In the genomic region with DNA sequence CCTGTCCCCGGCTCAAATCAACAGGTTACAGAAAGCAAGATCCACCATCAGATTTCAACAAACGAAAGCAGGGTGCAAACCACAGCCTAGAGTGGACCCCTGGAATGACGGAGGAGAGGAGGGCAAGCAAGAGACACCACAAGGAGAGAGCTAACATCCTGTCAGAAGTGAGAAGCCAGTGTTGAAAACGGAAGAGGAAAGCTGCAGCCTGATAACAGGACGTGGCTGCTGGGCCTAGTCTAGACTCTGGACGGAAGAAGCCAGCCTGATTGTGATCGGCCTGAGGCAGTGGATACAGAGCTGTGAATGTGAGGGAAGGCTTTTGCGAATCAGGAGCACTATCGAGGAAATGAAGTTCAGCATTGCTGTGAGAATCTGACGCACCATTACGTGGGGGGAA, we compare ENCODE assay signal across 11 mouse cellular contexts.
A peak's percentile ranks its signal among the peaks of the same experiment; 100 is the strongest.
DNase-seq lines count a peak whose midpoint lies in the region; ATAC-seq and TF ChIP-seq lines count a peak whose summit lies in the region.
"Had no signal": no experiment of that assay in that cellular context is flagged by ENCODE, and none has a peak within 500 bp of the region (broad histone marks: within the 10 kb centered on the region; RNA-seq: fewer than 3 reads in every experiment).

No protein-coding gene starts in this region.

- peak overlapping the region; percentile 3 to 51 for H3K27ac ChIP-seq in heart, embryonic 14.5 days (replicated peaks in 1 of 2; ENCODE audit: control insufficient read depth in 1 of 2, insufficient read depth in 1 of 2, low read depth in 2 of 2, low read length in 2 of 2)
- H3K27ac ChIP-seq in lung, postnatal 0 days (ENCODE audit: low read length): no peak overlapping the region
- H3K27ac ChIP-seq: kidney, embryonic 15.5 days; midbrain, embryonic 13.5 days had no signal

- TF ChIP-seq CTCF in lung, postnatal 0 days (IDR thresholded peaks at IDR 0.05): no peak

- DNase-seq in heart, postnatal 36 days: no peak
- no peak for DNase-seq in lung, postnatal 0 days (ENCODE audit: low spot score)
- DNase-seq in lung, postnatal 4 days: no peak
- peak; percentile 14 for DNase-seq in thymus, postnatal 25 days
- no peak for DNase-seq in left cerebral cortex, adult 9 months (ENCODE audit: low spot score in 2 of 2)
- no peak for DNase-seq in c-Kit-positive CD71-positive TER-119-positive erythroid progenitor cells, embryonic 14.5 days (ENCODE audit: low spot score)
- DNase-seq: cerebellum, postnatal 25 days had no signal

- H3K4me3 ChIP-seq in heart, embryonic 14.5 days (ENCODE audit: control insufficient read depth in 1 of 2, insufficient read depth in 1 of 2, low read depth in 1 of 2, low read length in 2 of 2): no peak overlapping the region
- no peak overlapping the region for H3K4me3 ChIP-seq in lung, postnatal 0 days (ENCODE audit: low read depth, low read length)
- H3K4me3 ChIP-seq: kidney, embryonic 15.5 days; midbrain, embryonic 13.5 days had no signal

- H3K4me1 ChIP-seq in heart, embryonic 14.5 days (ENCODE audit: control insufficient read depth in 2 of 2, insufficient read depth in 2 of 2, low read length in 2 of 2): peaks cover 14 to 16% of the 10 kb centered on the region in 2 experiments
- H3K4me1 ChIP-seq in lung, postnatal 0 days (ENCODE audit: insufficient read depth, low read depth, low read length): no peaks in the 10 kb centered on the region
- H3K4me1 ChIP-seq: midbrain, embryonic 13.5 days had no signal

- no peak overlapping the region for H3K9ac ChIP-seq in heart, embryonic 14.5 days (ENCODE audit: low read length)
- H3K9ac ChIP-seq in lung, postnatal 0 days (replicated peaks; ENCODE audit: low read depth): no peak overlapping the region
- H3K9ac ChIP-seq: kidney, embryonic 15.5 days; midbrain, embryonic 13.5 days had no signal

- no peak overlapping the region for H3K4me2 ChIP-seq in heart, embryonic 14.5 days (ENCODE audit: low read length)
- no peak overlapping the region for H3K4me2 ChIP-seq in lung, postnatal 0 days (replicated peaks; ENCODE audit: low read depth, low read length)
- H3K4me2 ChIP-seq: kidney, embryonic 15.5 days; midbrain, embryonic 13.5 days had no signal

- peaks cover 19% of the 10 kb centered on the region for H3K36me3 ChIP-seq in heart, embryonic 14.5 days (ENCODE audit: control insufficient read depth, insufficient read depth, low read length)
- H3K36me3 ChIP-seq in lung, postnatal 0 days (ENCODE audit: insufficient read depth, low read length): no peaks in the 10 kb centered on the region
- H3K36me3 ChIP-seq: kidney, embryonic 15.5 days had no signal

- 38% methylated on average over 11 of the region's 11 CpGs for WGBS in heart, embryonic 14.5 days
- WGBS in lung, postnatal 0 days: 40% methylated on average over 11 of the region's 11 CpGs

- H3K27me3 ChIP-seq in heart, embryonic 14.5 days (ENCODE audit: control insufficient read depth, insufficient read depth, low read length): no peaks in the 10 kb centered on the region
- H3K27me3 ChIP-seq in lung, postnatal 0 days (replicated peaks; ENCODE audit: insufficient read depth, low read length): no peaks in the 10 kb centered on the region
- H3K27me3 ChIP-seq: kidney, embryonic 15.5 days; midbrain, embryonic 13.5 days had no signal

- H3K9me3 ChIP-seq in heart, embryonic 14.5 days (ENCODE audit: control insufficient read depth, low read length): no peaks in the 10 kb centered on the region
- no peaks in the 10 kb centered on the region for H3K9me3 ChIP-seq in lung, postnatal 0 days (ENCODE audit: low read length)
- H3K9me3 ChIP-seq: kidney, embryonic 15.5 days; midbrain, embryonic 13.5 days had no signal

- no peak for ATAC-seq in heart, embryonic 14.5 days (ENCODE audit: insufficient number of reproducible peaks, insufficient read depth, low FRiP score, low read depth)
- peak; percentile 40; the same call in 1 of the 2 replicates for ATAC-seq in lung, postnatal 0 days
- peak; percentile 76 to 84 for ATAC-seq in hematopoietic stem cell, adult 5-6 weeks (replicated peaks in 1 of 2; ENCODE audit: insufficient read depth in 1 of 2, low FRiP score in 2 of 2, low TSS enrichment in 1 of 2, low read depth in 1 of 2, poor library complexity in 2 of 2, severe bottlenecking in 2 of 2)
- ATAC-seq: midbrain, embryonic 13.5 days had no signal

- no peak for TF ChIP-seq EP300 in lung, postnatal 0 days (IDR thresholded peaks at IDR 0.05)

- intact Hi-C loops in heart, postnatal 36 days (cut with DNase I): no loop called here
